Mouse (Mus musculus) subcutaneous adipose tissue, adult 2 months (tissue): Measurements from ENCODE around the gene Irf9. TPM values are rescaled to one million over a fixed set of nuclear protein-coding genes. Genes with fewer than 3 reads are reported as not detected.

Experiments
- polyA plus RNA-seq: library from polyadenylated mRNA; depleted of rRNA; stranded (reverse); fragments of >200 nt; gene quantifications from 2 replicates; pipeline ENCODE4 v1.2.3, GENCODE M21; 2012; ENCODE audit warnings: low replicate concordance; rRNA removed

Gene Irf9
- 39.3 and 81.5 TPM in 2 replicates for polyA plus RNA-seq

DNA sequence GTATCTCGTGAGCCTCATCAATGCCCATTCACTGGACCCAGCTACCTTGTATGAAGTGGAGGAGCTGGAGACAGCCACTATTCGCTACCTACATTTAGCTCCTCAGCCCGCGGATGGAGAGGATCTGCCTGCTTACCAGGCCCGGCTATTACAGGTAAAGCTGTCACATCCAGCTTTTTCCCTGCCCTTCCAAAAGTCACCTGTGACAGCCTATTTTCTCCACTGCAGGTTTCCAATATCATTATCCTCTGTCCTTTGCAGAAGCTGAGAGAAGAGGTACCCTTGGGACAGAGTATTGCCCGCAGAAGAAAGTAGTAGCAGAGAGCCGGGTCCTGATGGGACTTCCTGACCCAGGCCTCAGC, at the start of gene Irf9:
Gene Irf9, plus strand, starts transcription at position 301 of the 362 bp plus-strand sequence.

DNA sequence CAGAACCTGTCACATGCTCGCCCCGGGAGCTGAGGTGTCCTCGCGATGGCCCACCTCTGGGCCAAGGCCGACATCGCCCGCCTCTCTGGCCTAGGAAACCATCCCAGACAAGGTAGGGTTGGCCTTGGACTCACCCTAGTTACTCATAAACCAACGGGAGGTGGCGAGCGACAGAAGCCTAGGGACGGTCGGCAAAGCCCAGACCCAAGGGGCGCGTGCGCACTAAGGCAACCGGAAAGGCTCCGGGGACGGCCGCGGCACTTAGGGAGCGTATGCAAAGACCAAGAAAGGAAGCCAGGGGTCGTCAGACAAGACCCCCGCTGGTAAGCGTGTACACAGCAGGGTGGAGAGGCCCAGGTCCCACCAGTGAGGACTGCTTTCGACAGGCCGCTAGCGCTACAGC, 43.6 kb upstream of the Irf9 start, which contains the start of gene Dcaf11:
Gene Dcaf11, plus strand, starts transcription at position 208 of the 403 bp plus-strand sequence.

DNA sequence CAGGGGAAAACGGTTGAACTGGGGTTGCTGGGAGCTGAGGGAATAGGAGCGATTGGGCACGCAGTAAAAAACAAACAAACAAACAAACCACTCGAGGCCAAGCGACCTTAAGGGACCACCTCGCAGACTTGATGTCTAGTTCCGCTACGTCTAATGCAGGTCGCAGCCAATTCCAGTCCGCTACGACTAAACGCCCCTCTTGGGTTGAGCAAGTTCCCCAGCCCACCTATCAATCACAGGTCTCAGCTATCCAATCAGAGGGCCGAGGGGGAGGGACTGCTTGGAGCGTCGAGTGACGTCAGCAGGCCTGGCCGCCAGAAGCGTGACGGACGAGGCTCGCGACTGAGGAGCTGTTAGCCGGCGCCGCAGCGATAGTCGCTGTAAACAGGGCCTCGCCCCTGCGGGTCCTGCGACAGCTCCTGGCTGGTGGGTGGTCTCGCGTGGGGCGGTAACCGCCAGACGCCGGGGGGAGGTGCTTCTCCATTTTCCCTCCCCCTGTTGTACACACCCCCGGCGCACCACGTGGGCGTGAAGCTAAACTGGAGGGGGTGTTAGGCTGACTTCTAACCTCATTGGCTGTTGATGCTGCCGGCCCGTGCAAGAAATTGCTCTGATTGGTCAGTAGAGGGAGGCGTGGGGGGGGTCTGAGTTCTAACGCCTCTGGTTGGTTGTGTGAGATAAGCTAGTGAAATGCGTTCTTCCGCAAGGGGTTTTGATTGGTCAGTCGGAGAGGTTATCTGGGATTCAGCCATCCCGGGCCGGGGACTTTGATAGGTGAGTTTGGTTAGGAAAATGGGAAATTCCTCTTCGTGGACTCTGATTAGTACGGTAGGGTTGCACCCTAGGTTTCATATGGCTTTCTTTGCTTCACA, 42.9 kb upstream of the Irf9 start, which contains the start of gene A730061H03Rik:
Gene A730061H03Rik, minus strand, starts transcription at position 205 of the 872 bp plus-strand sequence.

GRCm38 (mm10) chr14:55575302-55575701, 28.1 kb upstream of the Irf9 start, which contains the start of gene Fitm1:
TSS of gene Fitm1 (plus strand) at chr14:55575617.

GRCm38 (mm10) chr14:55577871-55578667, 25.3 kb upstream of the Irf9 start, which contains the start of gene Psme1:
TSS of gene Psme1 (plus strand) at chr14:55578123.

GRCm38 (mm10) chr14:55584702-55585565, 18.4 kb upstream of the Irf9 start, which contains the start of gene Emc9:
TSS of gene Emc9 (minus strand) at chr14:55585302.

DNA sequence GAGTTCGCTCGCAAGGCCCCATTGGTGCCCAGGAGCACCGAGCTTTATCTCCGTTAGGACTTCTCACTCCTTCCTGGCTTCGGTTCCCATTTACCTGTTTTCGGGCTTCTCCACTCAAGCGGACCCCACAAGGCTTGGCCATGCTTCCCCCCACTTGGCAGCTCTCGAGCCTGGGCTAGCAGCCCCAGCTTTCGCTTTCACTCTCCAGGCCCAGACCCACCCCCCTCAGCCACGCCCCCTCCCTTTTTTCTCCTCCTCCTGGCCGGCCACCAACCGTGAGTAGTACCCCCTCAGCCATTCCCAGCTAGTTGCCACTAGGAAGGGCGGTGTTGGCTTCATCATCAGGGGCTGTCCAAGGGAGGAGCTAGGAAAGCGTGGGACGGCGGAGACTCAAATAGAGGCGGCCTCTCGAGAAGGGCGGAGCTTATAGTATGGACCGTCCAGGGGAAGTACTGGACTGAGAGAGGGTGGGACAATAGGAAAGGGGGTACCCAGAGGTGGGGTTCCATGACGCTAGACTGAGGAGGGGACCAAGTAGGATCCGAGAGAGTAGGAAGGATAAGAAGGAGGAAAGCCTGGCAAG, 12.5 kb upstream of the Irf9 start, which contains the start of gene Psme2:
Gene Psme2, minus strand, starts transcription at position 366 of the 583 bp plus-strand sequence.

DNA sequence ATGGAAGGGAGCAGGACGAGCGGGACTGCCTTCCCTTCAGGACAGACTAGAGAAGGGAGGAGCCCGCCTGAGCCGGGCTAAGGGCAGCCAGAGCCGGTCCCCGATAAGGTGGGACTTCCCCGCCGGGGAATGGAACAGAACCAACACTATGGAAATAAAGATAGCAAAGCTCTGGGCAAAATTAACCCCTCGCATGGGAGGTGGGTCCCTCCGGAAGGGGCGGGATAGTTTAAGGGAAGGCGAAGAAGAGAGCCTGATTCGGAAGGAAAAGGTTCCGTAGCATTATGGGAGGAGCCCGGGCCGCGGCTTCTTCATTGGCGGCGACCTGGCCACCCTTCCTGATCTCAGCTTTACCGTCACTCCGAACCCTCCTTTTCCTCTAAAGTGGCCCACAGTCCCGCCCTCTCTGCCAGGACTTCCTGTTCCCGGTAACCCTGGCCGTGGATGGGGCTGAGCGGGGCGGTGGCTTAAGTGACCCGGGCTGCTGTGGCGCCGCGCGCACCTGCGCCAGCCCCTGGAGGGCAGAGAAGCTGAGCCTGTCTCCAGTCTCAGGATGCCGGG, 12.0 kb upstream of the Irf9 start, which contains the start of gene Rnf31:
Gene Rnf31, plus strand, starts transcription at position 378 of the 561 bp plus-strand sequence.

GRCm38 (mm10) chr14:55617822-55618221, 14.5 kb downstream of the Irf9 start, which contains the start of gene Rec8:
TSS of gene Rec8 (plus strand) at chr14:55618037.

GRCm38 (mm10) chr14:55635523-55636007, 32.2 kb downstream of the Irf9 start, which contains the start of gene Ipo4:
TSS of gene Ipo4 (minus strand) at chr14:55635957.

DNA sequence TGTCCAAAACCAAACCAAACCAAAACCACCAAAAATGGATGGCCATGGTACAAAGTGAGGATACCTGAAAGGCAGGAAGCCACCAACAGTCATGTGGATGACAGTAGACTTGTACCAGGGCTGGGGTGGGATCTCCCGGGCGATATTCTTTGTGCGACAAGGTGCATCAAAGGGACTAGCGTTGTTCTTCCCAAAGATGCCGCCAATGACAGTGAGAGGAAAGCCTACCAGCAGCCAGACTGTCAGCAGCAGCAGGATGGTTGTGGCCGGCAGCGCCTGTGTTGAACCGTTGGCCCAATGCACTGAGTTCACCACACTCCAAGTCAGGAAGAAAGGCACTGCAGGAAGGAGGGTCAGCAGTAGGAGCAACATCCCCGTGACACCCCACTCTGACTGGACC, 34.4 kb downstream of the Irf9 start, which contains the start of gene Gm49378:
Gene Gm49378, minus strand, starts transcription at position 101 of the 400 bp plus-strand sequence.

GRCm38 (mm10) chr14:55643060-55643907, 39.9 kb downstream of the Irf9 start, which contains the start of gene Tm9sf1:
TSS of gene Tm9sf1 (minus strand) at chr14:55643806.

GRCm38 (mm10) chr14:55649884-55650283, 46.5 kb downstream of the Irf9 start, which contains the start of gene Tssk4:
TSS of gene Tssk4 (plus strand) at chr14:55650184.

Other genes with a start within 250 kb of the Irf9 start
- 57.4 and 80.1 TPM in 2 replicates for gene Dhrs4, start 124.8 kb upstream of the Irf9 start, polyA plus RNA-seq
- 2.1 and 9.4 TPM in 2 replicates for gene Carmil3, start 112.9 kb upstream of the Irf9 start, polyA plus RNA-seq
- 0.08 and 0.19 TPM in 2 replicates for gene Cpne6, start 93.1 kb upstream of the Irf9 start, polyA plus RNA-seq
- not detected in 2 replicates for gene Nrl, start 78.6 kb upstream of the Irf9 start, polyA plus RNA-seq
- 44.1 and 72.2 TPM in 2 replicates for gene Pck2, start 63.3 kb upstream of the Irf9 start, polyA plus RNA-seq
- 79.4 and 81.9 TPM in 2 replicates for gene Dcaf11, start 43.6 kb upstream of the Irf9 start, polyA plus RNA-seq
- gene A730061H03Rik, start 43.2 kb upstream of the Irf9 start, polyA plus RNA-seq = 2.9 and 3.1 TPM in 2 replicates
- 0.68 and 2.5 TPM in 2 replicates for gene Fitm1, start 28.0 kb upstream of the Irf9 start, polyA plus RNA-seq
- 111 and 123 TPM in 2 replicates for gene Psme1, start 25.4 kb upstream of the Irf9 start, polyA plus RNA-seq
- gene Emc9, start 18.3 kb upstream of the Irf9 start, polyA plus RNA-seq = 34.6 and 113 TPM in 2 replicates
- gene Psme2, start 12.5 kb upstream of the Irf9 start, polyA plus RNA-seq = 133 and 138 TPM in 2 replicates
- gene Rnf31, start 11.9 kb upstream of the Irf9 start, polyA plus RNA-seq = 27.9 and 42.1 TPM in 2 replicates
- gene Rec8, start 14.5 kb downstream of the Irf9 start, polyA plus RNA-seq = 0.10 and 23.9 TPM in 2 replicates
- 115 and 240 TPM in 2 replicates for gene Ipo4, start 32.4 kb downstream of the Irf9 start, polyA plus RNA-seq
- 1.3 and 8.1 TPM in 2 replicates for gene Gm49378, start 34.3 kb downstream of the Irf9 start, polyA plus RNA-seq
- gene Tm9sf1, start 40.2 kb downstream of the Irf9 start, polyA plus RNA-seq = 73.5 and 94.8 TPM in 2 replicates
- gene Tssk4, start 46.6 kb downstream of the Irf9 start, polyA plus RNA-seq = 0.77 and 1.5 TPM in 2 replicates
- 31.3 and 35.2 TPM in 2 replicates for gene Mdp1, start 56.9 kb downstream of the Irf9 start, polyA plus RNA-seq
- 28.6 and 31.3 TPM in 2 replicates for gene Gmpr2, start 68.4 kb downstream of the Irf9 start, polyA plus RNA-seq
- 292 and 416 TPM in 2 replicates for gene Nedd8, start 68.6 kb downstream of the Irf9 start, polyA plus RNA-seq
- 12.3 and 17.1 TPM in 2 replicates for gene Tinf2, start 78.2 kb downstream of the Irf9 start, polyA plus RNA-seq
- gene Tgm1, start 110.4 kb downstream of the Irf9 start, polyA plus RNA-seq = 0.60 and 2.2 TPM in 2 replicates
- 34.6 and 47.9 TPM in 2 replicates for gene Rabggta, start 118.7 kb downstream of the Irf9 start, polyA plus RNA-seq
- 95.6 and 110 TPM in 2 replicates for gene Dhrs1, start 142.1 kb downstream of the Irf9 start, polyA plus RNA-seq
- 14.6 and 30.0 TPM in 2 replicates for gene Nop9, start 142.1 kb downstream of the Irf9 start, polyA plus RNA-seq
- gene Cideb, start 154.9 kb downstream of the Irf9 start, polyA plus RNA-seq = 2.5 and 4.1 TPM in 2 replicates
- 0.06 and 0.14 TPM in 2 replicates for gene Ltb4r2, start 157.9 kb downstream of the Irf9 start, polyA plus RNA-seq
- gene Ltb4r1, start 162.4 kb downstream of the Irf9 start, polyA plus RNA-seq = 2.3 and 4.5 TPM in 2 replicates
- 29.4 and 44.4 TPM in 2 replicates for gene Adcy4, start 180.5 kb downstream of the Irf9 start, polyA plus RNA-seq
- gene Ripk3, start 185.3 kb downstream of the Irf9 start, polyA plus RNA-seq = 14.6 and 21.8 TPM in 2 replicates
- gene Nfatc4, start 219.6 kb downstream of the Irf9 start, polyA plus RNA-seq = 17.6 and 94.3 TPM in 2 replicates